Mouse (Mus musculus) heart, postnatal 14 days (tissue): Measurements from ENCODE around the gene Fndc3b. TPM values are rescaled to one million over a fixed set of nuclear protein-coding genes. Genes with fewer than 3 reads are reported as not detected.
A peak's percentile ranks its signal among the peaks of the same experiment; 100 is the strongest.

Experiments used
- DNase-seq, 2 experiments: peaks; one replicate each; pipeline ENCODE4 v3.0.0; 2021 to 2022
- intact Hi-C: fragments of 180-260 bp; cut with DNase I; formaldehyde crosslinking; loops from one replicate; pipeline ENCODE4 v1.15.1; 2025
- total RNA-seq, 2 experiments: library from RNA; stranded (reverse); gene quantifications; 2 replicates each; pipeline ENCODE4 v1.2.3; 2021

Gene Fndc3b
- total RNA-seq, 2 experiments from 2014 or later: 73.2 to 79.0 TPM

GRCm38 (mm10) chr3:27573458-27573857 is 137.6 kb downstream of the Fndc3b start:
- intact Hi-C loops: no loop called here
- no peak for DNase-seq

GRCm38 (mm10) chr3:27572305-27572704 is 138.8 kb downstream of the Fndc3b start:
- peak in 1 of 2 experiments; percentile 29 for DNase-seq
- intact Hi-C loops: no loop called here

GRCm38 (mm10) chr3:27565314-27565713 is 145.8 kb downstream of the Fndc3b start:
- no peak for DNase-seq
- intact Hi-C loops: loop anchor here (5.0 kb wide), 1 partner anchor 142 kb away; no protein-coding TSS in a partner anchor

GRCm38 (mm10) chr3:27563047-27563624 is 148.0 kb downstream of the Fndc3b start:
- no peak for DNase-seq
- intact Hi-C loops: no loop called here

DNA sequence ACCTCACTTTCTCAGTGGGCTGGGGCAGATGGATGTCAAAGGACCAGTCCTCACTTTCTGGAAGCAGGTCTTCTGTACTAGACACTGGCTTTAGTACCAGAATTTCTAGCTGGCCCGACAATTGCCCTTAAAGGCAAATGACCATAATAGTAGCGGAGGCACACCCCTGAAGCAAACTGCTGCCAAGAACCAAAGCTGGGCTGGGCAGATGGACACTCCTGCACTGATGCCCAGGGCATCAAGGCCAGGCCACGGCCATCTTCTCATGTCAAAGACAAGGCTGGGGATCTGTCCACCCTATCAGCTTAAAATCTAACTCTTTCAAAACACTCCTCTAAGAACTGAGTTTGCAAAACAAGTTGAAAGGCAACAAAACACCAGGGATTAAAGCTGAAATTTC is 148.6 kb downstream of the Fndc3b start:
- DNase-seq: no peak
- intact Hi-C loops: no loop called here

- intact Hi-C loops: no loop called here
- DNase-seq: no peak
Measured at GRCm38 (mm10) chr3:27561921-27562320, 149.2 kb downstream of the Fndc3b start.

- intact Hi-C loops: no loop called here
- no peak for DNase-seq
Measured at GRCm38 (mm10) chr3:27559316-27559715, 151.8 kb downstream of the Fndc3b start.

- no peak for DNase-seq
- intact Hi-C loops: no loop called here
Measured at GRCm38 (mm10) chr3:27557100-27558004, 153.8 kb downstream of the Fndc3b start.

GRCm38 (mm10) chr3:27555401-27555940 is 155.6 kb downstream of the Fndc3b start:
- DNase-seq: no peak
- intact Hi-C loops: no loop called here

DNA sequence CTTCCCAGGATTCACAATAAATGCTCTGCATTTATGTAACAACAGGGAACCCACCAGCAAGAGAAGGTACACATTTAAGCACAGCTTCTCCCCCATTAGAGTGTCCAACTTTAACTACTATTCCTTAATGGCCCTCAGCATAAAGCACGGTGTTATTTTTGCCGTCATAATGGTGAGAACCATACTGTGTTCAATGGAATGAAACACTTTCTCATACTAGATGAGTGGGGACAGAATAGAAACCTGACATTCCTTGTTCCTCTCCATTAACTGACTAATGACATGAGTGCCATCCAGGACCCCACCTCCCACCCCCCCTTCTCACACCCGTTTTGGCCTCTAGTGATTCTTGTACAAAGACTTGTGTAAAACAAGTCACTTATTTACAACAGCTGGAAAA is 156.8 kb downstream of the Fndc3b start:
- intact Hi-C loops: no loop called here
- DNase-seq: no peak

DNA sequence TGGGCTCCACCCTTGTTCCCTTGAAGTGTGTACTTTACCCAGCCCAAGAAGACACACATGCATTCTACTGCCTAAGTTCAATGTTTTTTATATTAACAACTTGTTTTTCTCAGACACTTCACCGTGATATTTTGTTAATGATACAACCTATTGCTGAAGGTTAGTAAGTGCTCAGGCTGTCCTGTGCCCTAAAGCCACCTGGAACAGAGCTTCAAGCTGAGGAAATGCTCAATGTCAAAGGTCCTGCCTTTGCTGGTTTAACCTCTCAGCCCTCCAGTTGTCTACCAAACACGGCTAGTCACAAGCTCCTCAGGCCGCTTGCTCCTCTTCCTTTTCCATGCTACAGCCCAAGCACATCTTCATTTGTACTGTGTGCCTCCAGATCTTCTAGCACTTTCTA is 157.3 kb downstream of the Fndc3b start:
- no peak for DNase-seq
- intact Hi-C loops: no loop called here

- intact Hi-C loops: no loop called here
- DNase-seq: no peak
Measured at GRCm38 (mm10) chr3:27551005-27551404, 160.1 kb downstream of the Fndc3b start.

GRCm38 (mm10) chr3:27550409-27550808 is 160.7 kb downstream of the Fndc3b start:
- DNase-seq: no peak
- intact Hi-C loops: no loop called here

- no peak for DNase-seq
- intact Hi-C loops: no loop called here
Measured at GRCm38 (mm10) chr3:27545651-27546050, 165.5 kb downstream of the Fndc3b start.

DNA sequence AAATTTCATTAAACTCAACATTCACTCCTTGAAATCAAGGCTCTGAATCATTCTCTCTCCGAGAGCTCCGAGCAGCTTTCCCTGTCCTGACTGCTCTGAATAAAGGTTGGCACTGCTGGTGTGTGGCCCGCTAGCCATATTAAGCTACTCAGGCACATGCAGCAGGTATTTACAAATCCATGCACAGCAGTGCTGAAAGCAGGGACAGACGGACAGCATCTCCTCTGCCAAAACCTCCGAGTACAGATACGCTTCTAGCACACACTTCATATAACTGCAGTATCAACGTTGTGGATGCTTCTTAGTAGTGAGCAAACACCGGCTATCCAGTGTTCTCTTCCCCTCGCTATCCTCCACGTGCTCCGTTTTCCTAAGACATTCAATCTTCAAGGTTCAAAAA is 167.0 kb downstream of the Fndc3b start:
- intact Hi-C loops: no loop called here
- DNase-seq: no peak

DNA sequence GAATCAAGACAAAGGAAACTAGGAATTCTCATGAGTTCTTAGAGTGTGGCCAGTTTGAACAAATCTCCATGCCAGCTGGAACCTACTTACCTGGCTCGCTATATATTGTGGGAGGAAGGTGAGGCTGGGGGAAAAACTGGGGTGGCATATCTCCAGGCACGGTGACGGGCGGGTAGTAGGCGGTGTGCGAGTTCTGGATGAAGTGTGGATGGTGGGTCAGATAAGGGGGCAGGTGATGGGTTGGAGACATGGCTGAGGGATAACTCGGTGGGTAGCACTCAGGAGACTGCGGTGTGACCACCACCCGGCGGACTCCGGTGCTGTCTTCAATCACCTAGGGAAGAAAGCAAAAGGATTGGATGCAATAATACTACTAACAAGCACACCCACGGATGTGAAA is 169.3 kb downstream of the Fndc3b start:
- intact Hi-C loops: no loop called here
- DNase-seq: no peak

DNA sequence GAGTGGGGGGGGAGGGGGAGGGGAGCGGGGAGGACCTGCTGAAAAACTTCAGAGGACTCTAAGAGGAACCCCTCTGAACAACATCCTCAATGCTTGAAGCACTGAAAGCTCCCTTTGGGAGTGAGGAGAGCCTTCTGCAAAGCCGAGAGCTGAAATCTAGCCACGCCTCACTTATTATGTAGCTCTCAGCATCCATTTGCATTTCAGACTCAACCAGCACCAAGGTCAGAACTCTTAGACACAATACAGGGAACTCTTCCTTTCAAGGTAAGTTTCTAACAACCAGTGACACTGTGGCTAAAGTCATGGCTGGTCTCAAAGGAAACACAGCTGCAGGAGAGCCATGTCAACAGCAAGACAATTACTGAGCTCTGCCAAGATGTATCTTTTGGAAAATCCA is 169.9 kb downstream of the Fndc3b start:
- DNase-seq: no peak
- intact Hi-C loops: no loop called here

DNA sequence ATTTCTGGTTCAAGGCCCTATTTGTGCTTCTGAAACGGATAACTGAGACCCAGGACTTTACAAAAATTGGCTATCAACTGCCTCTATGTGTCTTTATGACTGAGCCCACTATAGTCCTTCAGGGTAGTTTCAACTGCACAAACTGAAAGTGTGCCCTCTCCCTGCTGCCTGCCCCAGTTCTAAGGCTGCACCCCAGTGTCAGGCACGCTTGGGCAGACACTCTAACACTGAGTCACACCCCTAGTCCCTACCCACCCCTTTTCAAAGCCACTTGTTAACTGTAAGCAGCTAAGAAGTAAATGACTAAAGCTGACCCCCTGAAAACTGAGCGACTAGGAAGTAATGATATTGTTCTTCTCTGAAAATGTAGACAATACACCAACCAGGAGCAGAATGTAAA is 176.9 kb downstream of the Fndc3b start:
- DNase-seq: no peak
- intact Hi-C loops: no loop called here

DNA sequence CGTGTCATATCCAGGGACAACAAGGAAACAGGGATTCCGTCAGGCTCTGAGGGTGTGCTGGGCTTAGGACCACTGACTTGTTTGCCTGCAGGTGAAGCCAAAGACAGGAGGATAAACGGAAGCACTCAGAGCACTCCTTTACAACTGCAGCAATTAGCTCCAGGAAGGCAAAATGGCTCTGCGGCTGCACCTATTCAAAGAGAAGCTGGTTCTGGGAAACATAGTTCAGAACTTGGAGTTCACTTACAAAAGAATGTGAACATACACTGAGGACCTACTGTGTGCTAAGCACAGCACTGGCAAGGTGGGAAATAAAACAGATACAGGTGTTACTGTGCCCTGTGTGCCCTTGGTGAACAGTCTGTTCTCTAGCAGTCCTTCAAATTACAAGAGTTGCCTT is 177.4 kb downstream of the Fndc3b start:
- intact Hi-C loops: no loop called here
- DNase-seq: no peak

DNA sequence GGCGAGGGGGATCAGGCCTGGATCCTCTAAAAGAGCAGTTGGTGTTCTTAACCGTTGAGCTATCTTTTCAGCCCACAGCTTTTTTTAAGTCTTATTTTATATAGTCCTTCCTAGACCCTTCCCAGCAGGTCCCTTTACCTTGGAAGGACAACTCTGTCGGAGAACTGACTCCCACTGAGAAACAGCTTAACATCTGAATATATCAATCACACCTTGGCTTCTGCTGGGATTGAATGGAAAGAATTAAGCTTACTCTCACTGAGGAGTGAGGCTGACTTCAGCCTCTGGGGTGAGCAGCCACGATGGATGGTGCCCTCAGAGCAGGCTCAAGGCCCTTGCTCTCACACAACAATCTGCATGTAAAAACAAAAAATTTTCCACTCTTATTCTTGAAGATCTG is 179.1 kb downstream of the Fndc3b start:
- no peak for DNase-seq
- intact Hi-C loops: no loop called here

GRCm38 (mm10) chr3:27530370-27530769 is 180.7 kb downstream of the Fndc3b start:
- intact Hi-C loops: no loop called here
- no peak for DNase-seq
